9 mouse cellular contexts compared by ENCODE assay signal in the genomic region with DNA sequence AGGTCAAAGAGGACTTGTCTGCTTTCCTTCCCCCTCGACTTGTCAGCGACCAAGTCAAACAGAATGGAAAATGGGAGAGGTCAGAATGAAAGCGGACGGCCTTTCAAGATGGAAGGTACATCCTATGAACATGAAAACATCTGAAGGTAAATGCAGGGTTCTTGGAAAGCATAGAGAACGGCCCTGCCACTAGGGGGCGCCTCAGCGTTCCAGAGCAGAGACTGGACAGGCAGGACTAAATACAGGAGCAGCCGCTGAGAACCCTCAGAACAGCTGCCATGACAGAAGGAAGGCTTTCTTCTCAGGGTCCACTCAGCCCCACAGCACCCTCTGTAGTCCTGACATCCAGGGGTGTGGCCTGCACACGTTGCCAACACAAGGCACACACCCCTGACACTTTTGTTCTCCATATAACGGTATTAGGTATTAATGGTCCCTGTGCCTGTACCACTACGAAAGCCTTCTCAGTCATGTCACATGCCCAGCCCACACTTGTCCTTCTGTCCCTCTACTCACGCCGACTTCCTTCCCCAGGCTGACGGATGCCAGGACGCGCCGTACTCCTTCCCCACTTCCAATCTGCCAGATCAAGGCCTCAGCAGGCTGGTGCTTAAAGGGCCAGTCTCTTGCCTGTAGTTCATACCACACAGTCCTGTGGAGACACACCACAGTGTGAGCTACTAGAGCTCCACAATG. TPM values are rescaled to one million over a fixed set of nuclear protein-coding genes. Genes with fewer than 3 reads are reported as not detected.
A peak's percentile ranks its signal among the peaks of the same experiment; 100 is the strongest.
DNase-seq lines count a peak whose midpoint lies in the region; ATAC-seq and TF ChIP-seq lines count a peak whose summit lies in the region.
"Had no signal": no experiment of that assay in that cellular context is flagged by ENCODE, and none has a peak within 500 bp of the region (broad histone marks: within the 10 kb centered on the region; RNA-seq: fewer than 3 reads in every experiment).

No protein-coding gene starts in this region.

- dilution Hi-C loops in CH12.LX (cut with MboI; ENCODE audit: extremely low pct_ligation_motif_present, extremely low pct_unique_long_range_greater_than_20kb, low sequenced_read_pairs), result no loop called here

- peaks cover 13% of the 10 kb centered on the region for H3K4me1 ChIP-seq in kidney, postnatal 0 days (replicated peaks; ENCODE audit: insufficient read depth, low read length)
- peaks cover 10 to 67% of the 10 kb centered on the region in 2 experiments for H3K4me1 ChIP-seq in CH12.LX (ENCODE audit: control insufficient read depth in 1 of 2, insufficient read depth in 2 of 2)
- H3K4me1 ChIP-seq in midbrain, embryonic 15.5 days, result no peaks in the 10 kb centered on the region

- no peak overlapping the region for H3K4me3 ChIP-seq in kidney, postnatal 0 days (replicated peaks; ENCODE audit: low read depth, low read length)
- no peak overlapping the region for H3K4me3 ChIP-seq in CH12.LX (replicated peaks in 1 of 3; ENCODE audit: low read depth in 2 of 3, low read length in 2 of 3, poor library complexity in 1 of 3)
- H3K4me3 ChIP-seq in midbrain, embryonic 15.5 days, result no peak overlapping the region
- H3K4me3 ChIP-seq: neural tube, embryonic 13.5 days had no signal

- peak; percentile 59 for TF ChIP-seq CTCF in kidney, postnatal 0 days (IDR thresholded peaks at IDR 0.05; ENCODE audit: low read depth)
- peak; percentile 77 to 80 for TF ChIP-seq CTCF in CH12.LX (conservative IDR thresholded peaks at IDR 0.05 in 1 of 2, IDR thresholded peaks at IDR 0.05 in 1 of 2; ENCODE audit: low read depth in 2 of 2, low read length in 2 of 2)

- no peaks in the 10 kb centered on the region for H3K79me2 ChIP-seq in CH12.LX (replicated peaks; ENCODE audit: control insufficient read depth, extremely low read depth, insufficient read depth, poor library complexity, severe bottlenecking)

- no peak for TF ChIP-seq EP300 in CH12.LX (IDR thresholded peaks at IDR 0.05; ENCODE audit: low read length)

- no peak for ATAC-seq in kidney, postnatal 0 days (replicated peaks; ENCODE audit: low FRiP score, low read depth)
- no peak for ATAC-seq in midbrain, embryonic 15.5 days (replicated peaks)

- DNase-seq in kidney, postnatal 0 days (ENCODE audit: low spot score), result no peak
- DNase-seq in kidney, postnatal 14 days, result no peak
- DNase-seq in CH12.LX (ENCODE audit: extremely low read depth), result peak; percentile 54
- DNase-seq in adipocyte (ENCODE audit: low spot score), result peak; percentile 37
- peak; percentile 61 to 67 for DNase-seq in heart, postnatal 36 days
- DNase-seq in lung, postnatal 36 days, result peak; percentile 70
- DNase-seq in ovary, postnatal 36 days (ENCODE audit: low spot score), result no peak

- TF ChIP-seq POLR2A in CH12.LX (IDR thresholded peaks at IDR 0.05; ENCODE audit: low read depth, low read length), result no peak

- 0 out of 2 replicates have a peak, but pooled peaks cover 13% of the 10 kb centered on the region for H3K36me3 ChIP-seq in kidney, postnatal 0 days (ENCODE audit: insufficient read depth, low read length)
- peaks cover 89 to 97% of the 10 kb centered on the region in 2 experiments for H3K36me3 ChIP-seq in CH12.LX (replicated peaks in 1 of 2; ENCODE audit: control insufficient read depth in 1 of 2, insufficient read depth in 1 of 2, low read length in 1 of 2)
- 0 out of 2 replicates have a peak, but pooled peaks cover 3% of the 10 kb centered on the region for H3K36me3 ChIP-seq in midbrain, embryonic 15.5 days (replicated peaks)

- in situ Hi-C loops in CH12.LX (cut with MboI; ENCODE audit: low pct_ligation_motif_present, low pct_unique_long_range_greater_than_20kb, low sequenced_read_pairs), result no loop called here

- WGBS in kidney, postnatal 0 days, result 75% methylated on average over 17 of the region's 17 CpGs
- 89% methylated on average over 17 of the region's 17 CpGs for WGBS in midbrain, embryonic 15.5 days

- H3K9me3 ChIP-seq in kidney, postnatal 0 days (replicated peaks; ENCODE audit: low read length), result no peaks in the 10 kb centered on the region
- H3K9me3 ChIP-seq in CH12.LX (replicated peaks; ENCODE audit: low read length), result no peaks in the 10 kb centered on the region
- H3K9me3 ChIP-seq in midbrain, embryonic 15.5 days, result no peaks in the 10 kb centered on the region
- H3K9me3 ChIP-seq: neural tube, embryonic 13.5 days had no signal

- H3K4me2 ChIP-seq in kidney, postnatal 0 days (ENCODE audit: low read length), result no peak overlapping the region
- H3K4me2 ChIP-seq in CH12.LX (ENCODE audit: insufficient read depth, low read depth, poor library complexity, severe bottlenecking), result no peak overlapping the region
- no peak overlapping the region for H3K4me2 ChIP-seq in midbrain, embryonic 15.5 days
- H3K4me2 ChIP-seq: neural tube, embryonic 13.5 days had no signal

- intact Hi-C loops in heart, postnatal 36 days (cut with DNase I), result loop anchor here (5.0 kb wide), 2 partner anchors 272 to 377 kb away; no protein-coding TSS in a partner anchor

- H3K9ac ChIP-seq in kidney, postnatal 0 days (ENCODE audit: low read depth, low read length), result no peak overlapping the region
- H3K9ac ChIP-seq in CH12.LX (ENCODE audit: insufficient read depth, low read depth), result no peak overlapping the region
- no peak overlapping the region for H3K9ac ChIP-seq in midbrain, embryonic 15.5 days
- H3K9ac ChIP-seq: neural tube, embryonic 13.5 days had no signal

- peak; percentile 17 for TF ChIP-seq RAD21 in CH12.LX (IDR thresholded peaks at IDR 0.05; ENCODE audit: low read depth, low read length)

- no peak overlapping the region for H3K27ac ChIP-seq in kidney, postnatal 0 days
- H3K27ac ChIP-seq in CH12.LX (ENCODE audit: insufficient read depth, low read depth), result no peak overlapping the region
- H3K27ac ChIP-seq in midbrain, embryonic 15.5 days, result no peak overlapping the region
- H3K27ac ChIP-seq: neural tube, embryonic 13.5 days had no signal

- H3K27me3 ChIP-seq in kidney, postnatal 0 days (ENCODE audit: insufficient read depth, low read length), result no peaks in the 10 kb centered on the region
- H3K27me3 ChIP-seq in CH12.LX (replicated peaks), result no peaks in the 10 kb centered on the region
- no peaks in the 10 kb centered on the region for H3K27me3 ChIP-seq in midbrain, embryonic 15.5 days (replicated peaks)
- H3K27me3 ChIP-seq: neural tube, embryonic 13.5 days had no signal

TF ChIP-seq in CH12.LX, 34 proteins besides CTCF, POLR2A, EP300 and RAD21:
- TF ChIP-seq SIN3A (IDR thresholded peaks at IDR 0.05; ENCODE audit: low read length) (no peak), HCFC1 (IDR thresholded peaks at IDR 0.05; ENCODE audit: low read depth, low read length) (no peak), SMC3 (IDR thresholded peaks at IDR 0.05; ENCODE audit: low read depth, low read length) (peak; percentile 45), MAZ (IDR thresholded peaks at IDR 0.05; ENCODE audit: low read depth, low read length) (no peak), PAX5 (IDR thresholded peaks at IDR 0.05; ENCODE audit: low read length) (no peak), MAX (IDR thresholded peaks at IDR 0.05; ENCODE audit: low read length) (no peak), NELFE (IDR thresholded peaks at IDR 0.05; ENCODE audit: low read depth, low read length) (no peak)

RNA-seq across cellular contexts. Expression of gene Lgals9, which starts 35.2 kb away (rescaled TPM):
- polyA plus RNA-seq in kidney, postnatal 0 days (2015; fragmentation: Nextera tagmentation; extraction: Ambion mirVana), result 87.9 and 94.0 TPM in 2 replicates
- 3.2 and 4.9 TPM in 2 replicates for total RNA-seq in CH12.LX (2012; rRNA removed)
- total RNA-seq in CH12.LX (2014; rRNA removed), result 3.7 and 5.0 TPM in 2 replicates
- 16.1 and 16.4 TPM in 2 replicates for polyA plus RNA-seq in CH12.LX (2012; ENCODE audit: insufficient read length, low read depth)
- total RNA-seq in heart, postnatal 36 days (2021), result 10 to 100 TPM; 24.7 to 32.5 TPM
- 8.5 and 11.8 TPM in 2 replicates for polyA plus RNA-seq in midbrain, embryonic 15.5 days (2015; fragmentation: Nextera tagmentation; extraction: Ambion mirVana)

Comparison
In these comparisons a context has a peak if more than half of its experiments do, and no peak if none do; other contexts are left out.
1. DNase-seq: peak in CH12.LX (single experiment), adipocyte (single experiment), heart, postnatal 36 days (2 of 2) and lung, postnatal 36 days (single experiment); none in kidney, postnatal 0 days (single experiment), kidney, postnatal 14 days (single experiment) and ovary, postnatal 36 days (single experiment).